Mouse (Mus musculus) limb, embryonic 15.5 days (tissue): ENCODE data around the gene Eef1akmt2. TPM values are rescaled to one million over a fixed set of nuclear protein-coding genes. Genes with fewer than 3 reads are reported as not detected.
A peak's percentile ranks its signal among the peaks of the same experiment; 100 is the strongest.

Source experiments
- ATAC-seq: fragments of 200-750 bp; cut with Nextera tagmentation; 2 replicates; pipeline ENCODE4 v1.8.0; 2017; ENCODE audit warnings: low read depth, moderate TSS enrichment; ENCODE audit not compliant: insufficient number of reproducible peaks, low FRiP score, low TSS enrichment
- H3K27ac ChIP-seq: fragments of 300-500 bp; sonication (generic); 2 replicates; pipeline ENCODE4 v1.5.1; 2015; ENCODE audit warnings: moderate library complexity, mild to moderate bottlenecking, inconsistent platforms
- H3K27me3 ChIP-seq: fragments of 300-500 bp; sonication (generic); 2 replicates; pipeline ENCODE4 v1.6.1; 2015; ENCODE audit warnings: inconsistent platforms
- H3K36me3 ChIP-seq: fragments of 300-500 bp; sonication (generic); 2 replicates; pipeline ENCODE4 v1.6.1; 2015; ENCODE audit warnings: inconsistent platforms
- H3K4me1 ChIP-seq: fragments of 300-500 bp; sonication (generic); 2 replicates; pipeline ENCODE4 v1.6.1; 2015; ENCODE audit warnings: inconsistent platforms
- H3K4me2 ChIP-seq: fragments of 300-500 bp; sonication (generic); 2 replicates; pipeline ENCODE4 v1.6.1; 2015; ENCODE audit warnings: mild to moderate bottlenecking, inconsistent platforms
- H3K4me3 ChIP-seq: fragments of 300-500 bp; sonication (generic); 2 replicates; pipeline ENCODE4 v1.5.1; 2015; ENCODE audit warnings: mild to moderate bottlenecking, inconsistent platforms
- H3K9ac ChIP-seq: fragments of 300-500 bp; sonication (generic); 2 replicates; pipeline ENCODE4 v1.6.1; 2015; ENCODE audit warnings: inconsistent platforms
- H3K9me3 ChIP-seq: fragments of 300-500 bp; sonication (generic); 2 replicates; pipeline ENCODE4 v1.6.1; 2016; ENCODE audit warnings: inconsistent platforms
- WGBS: fragments of 180-500 bp; shearing (Covaris S2); methylation state at CpG from one replicate; pipeline ENCODE4 v1.1.7; 2015; 5-methylcytosine and 5-hydroxymethylcytosine counted together
- polyA plus RNA-seq: library from polyadenylated mRNA; unstranded; fragments of >200 nt; fragmentation: Nextera tagmentation; extraction: Ambion mirVana; gene quantifications from 2 replicates; pipeline ENCODE4 v1.2.1, GENCODE M21; 2015

The Eef1akmt2 gene
- polyA plus RNA-seq, 1 experiment from 2014 or later: 65.9 TPM

GRCm38 (mm10) chr7:132781130-132781814, 71.2 kb downstream of the Eef1akmt2 start:
- Histone ChIP-seq H3K4me1 (peaks cover 62% of the 10 kb centered on the region), H3K4me2 (peak overlapping the region; percentile 14; the same call in 1 of the 2 replicates), H3K36me3 (peaks cover 12% of the 10 kb centered on the region; the same call in 1 of the 2 replicates), H3K27me3 (no peaks in the 10 kb centered on the region), H3K9me3 (no peaks in the 10 kb centered on the region), H3K9ac (no peak overlapping the region), H3K27ac (peak overlapping the region; percentile 80), H3K4me3 (no peak overlapping the region)
- WGBS: 30% methylated on average over 7 of the region's 7 CpGs
- peak; percentile 31 for ATAC-seq

DNA sequence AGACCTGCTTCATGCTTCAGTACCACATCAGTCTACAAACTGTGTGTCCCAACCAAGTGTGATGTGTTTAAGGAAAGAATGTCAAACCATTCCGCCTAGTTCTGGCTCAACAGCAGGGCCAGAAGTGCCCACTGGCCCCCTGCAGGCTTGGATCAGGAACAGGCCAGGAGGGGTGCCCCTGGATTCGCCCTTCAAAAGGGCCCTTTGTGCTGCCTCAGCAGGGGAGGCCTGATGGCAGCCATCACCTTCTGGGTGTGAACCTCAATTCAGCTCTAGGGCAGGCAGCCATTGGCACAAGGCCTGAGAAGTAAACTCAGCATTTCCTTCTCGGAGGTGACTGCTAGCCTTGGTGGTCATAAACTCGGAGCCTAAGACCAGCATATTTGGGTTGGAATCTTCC, 71.9 kb downstream of the Eef1akmt2 start:
- WGBS: 29% methylated on average over 4 of the region's 4 CpGs
- H3K4me1 ChIP-seq: peaks cover 59% of the 10 kb centered on the region
- ATAC-seq: peak; percentile 72

DNA sequence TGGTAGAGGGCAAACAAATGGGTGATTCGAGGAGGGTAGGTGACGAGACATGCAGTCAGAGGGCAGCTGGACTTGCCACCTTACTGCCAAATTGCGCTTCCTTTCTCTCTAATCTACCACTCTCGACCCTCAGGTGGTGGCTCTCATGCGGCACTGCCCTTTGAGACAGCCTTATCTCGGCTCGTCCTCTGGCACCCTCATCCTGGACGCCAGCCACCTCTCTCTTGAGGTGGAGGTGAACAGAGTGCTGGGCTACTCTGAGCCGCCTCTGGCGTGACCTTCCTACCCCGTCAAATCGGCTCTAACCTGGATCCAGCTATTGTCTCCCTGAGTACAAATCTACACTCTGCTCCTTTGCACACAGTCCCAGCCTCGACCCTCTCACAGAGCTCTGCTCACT, 73.8 kb downstream of the Eef1akmt2 start:
- WGBS: 88% methylated on average over 13 of the region's 13 CpGs
- ATAC-seq: no peak

More for the DNA sequence above, 71.9 kb downstream of the Eef1akmt2 start:
- no peaks in the 10 kb centered on the region for H3K27me3 ChIP-seq
- H3K9ac ChIP-seq: no peak overlapping the region
- no peak overlapping the region for H3K4me2 ChIP-seq
- H3K27ac ChIP-seq: peak overlapping the region; percentile 80
- peaks cover 15% of the 10 kb centered on the region; the same call in 1 of the 2 replicates for H3K36me3 ChIP-seq
- H3K4me3 ChIP-seq: no peak overlapping the region
- H3K9me3 ChIP-seq: no peaks in the 10 kb centered on the region

GRCm38 (mm10) chr7:132777728-132778453, 74.6 kb downstream of the Eef1akmt2 start:
- whole genome bisulfite sequencing: 71% methylated on average over 1 of the region's 1 CpGs
- Histone ChIP-seq H3K4me3 (no peak overlapping the region), H3K4me1 (peaks cover 55% of the 10 kb centered on the region), H3K36me3 (peaks cover 19% of the 10 kb centered on the region; the same call in 1 of the 2 replicates), H3K4me2 (no peak overlapping the region), H3K27ac (no peak overlapping the region), H3K27me3 (no peaks in the 10 kb centered on the region), H3K9me3 (no peaks in the 10 kb centered on the region), H3K9ac (no peak overlapping the region)
- no peak for ATAC-seq

More for the DNA sequence above, 73.8 kb downstream of the Eef1akmt2 start:
- H3K9ac ChIP-seq: no peak overlapping the region
- no peak overlapping the region for H3K4me3 ChIP-seq
- H3K36me3 ChIP-seq: peaks cover 15% of the 10 kb centered on the region; the same call in 1 of the 2 replicates
- H3K27me3 ChIP-seq: no peaks in the 10 kb centered on the region
- H3K9me3 ChIP-seq: no peaks in the 10 kb centered on the region
- H3K4me1 ChIP-seq: peaks cover 60% of the 10 kb centered on the region
- H3K4me2 ChIP-seq: no peak overlapping the region
- H3K27ac ChIP-seq: no peak overlapping the region

Other genes with a start within 250 kb of the Eef1akmt2 start
- gene Lhpp, start 242.0 kb downstream of the Eef1akmt2 start, polyA plus RNA-seq: 16.8 and 17.1 TPM in 2 replicates
- gene Fam53b, start 38.8 kb downstream of the Eef1akmt2 start, polyA plus RNA-seq: 18.5 and 20.2 TPM in 2 replicates
- gene Abraxas2, start 6.6 kb upstream of the Eef1akmt2 start, polyA plus RNA-seq: 37.5 and 38.5 TPM in 2 replicates
- gene Zranb1, start 78.5 kb upstream of the Eef1akmt2 start, polyA plus RNA-seq: 13.6 and 16.2 TPM in 2 replicates